Mouse (Mus musculus): ENCODE results near the gene Ch25h. TPM values are rescaled to one million over a fixed set of nuclear protein-coding genes. Genes with fewer than 3 reads are reported as not detected.

Gene Ch25h
- total and polyA plus RNA-seq, 2 experiments, result 0.22 TPM; not detected in 1

GRCm38 (mm10) chr19:34515681-34516080, 40.7 kb upstream of the Ch25h start:
- H3K27me3 ChIP-seq (ENCODE audit: control insufficient read depth, insufficient read depth, low read length), result no peaks in the 10 kb centered on the region
- no peak overlapping the region for H3K9ac ChIP-seq (ENCODE audit: low read depth, low read length)
- H3K4me3 ChIP-seq (ENCODE audit: insufficient read depth, low read depth, low read length), result no peak overlapping the region
- peaks cover 26% of the 10 kb centered on the region; the same call in 1 of the 2 replicates for H3K79me2 ChIP-seq (ENCODE audit: control insufficient read depth, insufficient read depth, low read length)
- H3K27ac ChIP-seq (replicated peaks; ENCODE audit: insufficient read depth, low read depth, low read length), result peak overlapping the region; percentile 27
- TF ChIP-seq POLR2A (IDR thresholded peaks at IDR 0.05; ENCODE audit: extremely low read depth, insufficient read depth, low read length) (no peak), CTCF (IDR thresholded peaks at IDR 0.05; ENCODE audit: low read depth, low read length) (no peak)
- 83% methylated on average over 3 of the region's 3 CpGs for WGBS
- H3K36me3 ChIP-seq (ENCODE audit: control insufficient read depth, insufficient read depth, low read length), result peaks cover 16% of the 10 kb centered on the region
- peak; percentile 54 for DNase-seq (ENCODE audit: extremely low read depth, low read depth, low spot score)
- H3K4me1 ChIP-seq (ENCODE audit: control insufficient read depth, insufficient read depth, low read length), result peaks cover 56% of the 10 kb centered on the region

- 17% methylated on average over 8 of the region's 8 CpGs for WGBS
- Histone ChIP-seq H3K4me3 (ENCODE audit: insufficient read depth, low read depth, low read length) (no peak overlapping the region), H3K9ac (ENCODE audit: low read depth, low read length) (peak overlapping the region; percentile 50), H3K36me3 (ENCODE audit: control insufficient read depth, insufficient read depth, low read length) (peaks cover 45% of the 10 kb centered on the region), H3K27me3 (ENCODE audit: control insufficient read depth, insufficient read depth, low read length) (no peaks in the 10 kb centered on the region), H3K4me1 (ENCODE audit: control insufficient read depth, insufficient read depth, low read length) (peaks cover 24% of the 10 kb centered on the region), H3K79me2 (ENCODE audit: control insufficient read depth, insufficient read depth, low read length) (peaks cover 20% of the 10 kb centered on the region; the same call in 1 of the 2 replicates), H3K27ac (replicated peaks; ENCODE audit: insufficient read depth, low read depth, low read length) (peak overlapping the region; percentile 87)
- peak; percentile 85 for DNase-seq (ENCODE audit: extremely low read depth, low read depth, low spot score)
- TF ChIP-seq POLR2A (IDR thresholded peaks at IDR 0.05; ENCODE audit: extremely low read depth, insufficient read depth, low read length), result no peak
Observed at GRCm38 (mm10) chr19:34511528-34511927, 36.6 kb upstream of the Ch25h start.

GRCm38 (mm10) chr19:34510717-34511116, 35.8 kb upstream of the Ch25h start:
- WGBS, result 61% methylated on average over 5 of the region's 5 CpGs
- Histone ChIP-seq H3K4me1 (ENCODE audit: control insufficient read depth, insufficient read depth, low read length) (peaks cover 20% of the 10 kb centered on the region), H3K4me3 (ENCODE audit: insufficient read depth, low read depth, low read length) (no peak overlapping the region), H3K36me3 (ENCODE audit: control insufficient read depth, insufficient read depth, low read length) (peaks cover 53% of the 10 kb centered on the region), H3K27ac (replicated peaks; ENCODE audit: insufficient read depth, low read depth, low read length) (peak overlapping the region; percentile 19), H3K9ac (ENCODE audit: low read depth, low read length) (no peak overlapping the region), H3K79me2 (ENCODE audit: control insufficient read depth, insufficient read depth, low read length) (peaks cover 13% of the 10 kb centered on the region; the same call in 1 of the 2 replicates), H3K27me3 (ENCODE audit: control insufficient read depth, insufficient read depth, low read length) (no peaks in the 10 kb centered on the region)
- TF ChIP-seq CTCF (IDR thresholded peaks at IDR 0.05; ENCODE audit: low read depth, low read length), result no peak
- DNase-seq (ENCODE audit: extremely low read depth, low read depth, low spot score), result no peak

GRCm38 (mm10) chr19:34505161-34505721, 30.3 kb upstream of the Ch25h start:
- TF ChIP-seq CTCF (IDR thresholded peaks at IDR 0.05; ENCODE audit: low read depth, low read length) (no peak), POLR2A (IDR thresholded peaks at IDR 0.05; ENCODE audit: extremely low read depth, insufficient read depth, low read length) (no peak)
- no peaks in the 10 kb centered on the region for H3K27me3 ChIP-seq (ENCODE audit: control insufficient read depth, insufficient read depth, low read length)
- H3K4me3 ChIP-seq (ENCODE audit: insufficient read depth, low read depth, low read length), result no peak overlapping the region
- peaks cover 23% of the 10 kb centered on the region for H3K4me1 ChIP-seq (ENCODE audit: control insufficient read depth, insufficient read depth, low read length)
- H3K27ac ChIP-seq (replicated peaks; ENCODE audit: insufficient read depth, low read depth, low read length), result peak overlapping the region; percentile 38
- peaks cover 72% of the 10 kb centered on the region for H3K36me3 ChIP-seq (ENCODE audit: control insufficient read depth, insufficient read depth, low read length)
- H3K79me2 ChIP-seq (ENCODE audit: control insufficient read depth, insufficient read depth, low read length), result no peaks in the 10 kb centered on the region; the same call in 1 of the 2 replicates
- peak; percentile 84 for DNase-seq (ENCODE audit: extremely low read depth, low read depth, low spot score)
- WGBS, result 41% methylated on average over 12 of the region's 12 CpGs
- peak overlapping the region; percentile 21; the same call in 1 of the 2 replicates for H3K9ac ChIP-seq (ENCODE audit: low read depth, low read length)

- H3K27me3 ChIP-seq (ENCODE audit: control insufficient read depth, insufficient read depth, low read length), result no peaks in the 10 kb centered on the region
- TF ChIP-seq CTCF (IDR thresholded peaks at IDR 0.05; ENCODE audit: low read depth, low read length) (peak; percentile 61), POLR2A (IDR thresholded peaks at IDR 0.05; ENCODE audit: extremely low read depth, insufficient read depth, low read length) (no peak)
- no peaks in the 10 kb centered on the region; the same call in 1 of the 2 replicates for H3K79me2 ChIP-seq (ENCODE audit: control insufficient read depth, insufficient read depth, low read length)
- peaks cover 38% of the 10 kb centered on the region for H3K4me1 ChIP-seq (ENCODE audit: control insufficient read depth, insufficient read depth, low read length)
- WGBS, result 13% methylated on average over 4 of the region's 4 CpGs
- no peak overlapping the region for H3K4me3 ChIP-seq (ENCODE audit: insufficient read depth, low read depth, low read length)
- H3K27ac ChIP-seq (replicated peaks; ENCODE audit: insufficient read depth, low read depth, low read length), result no peak overlapping the region
- no peak overlapping the region for H3K9ac ChIP-seq (ENCODE audit: low read depth, low read length)
- peaks cover 51% of the 10 kb centered on the region for H3K36me3 ChIP-seq (ENCODE audit: control insufficient read depth, insufficient read depth, low read length)
- DNase-seq (ENCODE audit: extremely low read depth, low read depth, low spot score), result peak; percentile 64
Observed at GRCm38 (mm10) chr19:34500763-34501162, 25.8 kb upstream of the Ch25h start.

GRCm38 (mm10) chr19:34496353-34496752, 21.4 kb upstream of the Ch25h start:
- no peaks in the 10 kb centered on the region for H3K27me3 ChIP-seq (ENCODE audit: control insufficient read depth, insufficient read depth, low read length)
- no peak overlapping the region for H3K4me3 ChIP-seq (ENCODE audit: insufficient read depth, low read depth, low read length)
- H3K79me2 ChIP-seq (ENCODE audit: control insufficient read depth, insufficient read depth, low read length), result no peaks in the 10 kb centered on the region
- peak overlapping the region; percentile 93 for H3K27ac ChIP-seq (replicated peaks; ENCODE audit: insufficient read depth, low read depth, low read length)
- H3K4me1 ChIP-seq (ENCODE audit: control insufficient read depth, insufficient read depth, low read length), result peaks cover 29% of the 10 kb centered on the region
- H3K36me3 ChIP-seq (ENCODE audit: control insufficient read depth, insufficient read depth, low read length), result peaks cover 52% of the 10 kb centered on the region
- peak; percentile 99 for DNase-seq (ENCODE audit: extremely low read depth, low read depth, low spot score)
- H3K9ac ChIP-seq (ENCODE audit: low read depth, low read length), result 0 out of 2 replicates have a peak overlapping the region, but pooled peaks have one; percentile 44
- WGBS, result 14% methylated on average over 1 of the region's 1 CpGs
- TF ChIP-seq POLR2A (IDR thresholded peaks at IDR 0.05; ENCODE audit: extremely low read depth, insufficient read depth, low read length) (no peak), CTCF (IDR thresholded peaks at IDR 0.05; ENCODE audit: low read depth, low read length) (no peak)

Data from liver, adult 2 months (tissue).